Mouse (Mus musculus) limb, embryonic 14.5 days (tissue): Measurements from ENCODE around the gene Svs1. TPM values are rescaled to one million over a fixed set of nuclear protein-coding genes. Genes with fewer than 3 reads are reported as not detected.
A peak's percentile ranks its signal among the peaks of the same experiment; 100 is the strongest.
"Not testable (repeated sequence)": the region's sequence is repeated elsewhere in the genome, so short reads cannot be mapped to it uniquely, and the experiment has no call there.

Experiments used
- ATAC-seq: fragments of 200-750 bp; cut with Nextera tagmentation; 2 replicates; pipeline ENCODE4 v1.8.0; 2017; ENCODE audit warnings: low read depth, moderate number of reproducible peaks, moderate TSS enrichment; ENCODE audit not compliant: low FRiP score
- DNase-seq: peaks from one replicate; pipeline ENCODE4 v3.0.0-alpha.2; 2015; ENCODE audit warnings: low spot score
- H3K27ac ChIP-seq: fragments of 300-500 bp; sonication (generic); replicated peaks from 2 replicates; pipeline ENCODE4 v1.5.1; 2014; ENCODE audit warnings: low read depth, mild to moderate bottlenecking, low read length, moderate library complexity, mixed read lengths
- H3K27me3 ChIP-seq: fragments of 300-500 bp; sonication (generic); 2 replicates; pipeline ENCODE4 v1.6.1; 2014; ENCODE audit warnings: low read length, mixed read lengths; ENCODE audit not compliant: control insufficient read depth, insufficient read depth
- H3K36me3 ChIP-seq: fragments of 300-500 bp; sonication (generic); 2 replicates; pipeline ENCODE4 v1.6.1; 2014; ENCODE audit warnings: mild to moderate bottlenecking, low read length, moderate library complexity, mixed read lengths; ENCODE audit not compliant: control insufficient read depth, insufficient read depth
- H3K4me1 ChIP-seq: fragments of 300-500 bp; sonication (generic); 2 replicates; pipeline ENCODE4 v1.6.1; 2014; ENCODE audit warnings: antibody characterized with exemption, low read length, mixed read lengths; ENCODE audit not compliant: control insufficient read depth, insufficient read depth
- H3K4me2 ChIP-seq: fragments of 300-500 bp; sonication (generic); replicated peaks from 2 replicates; pipeline ENCODE4 v1.6.1; 2014; ENCODE audit warnings: low read depth, mild to moderate bottlenecking, low read length, moderate library complexity; ENCODE audit not compliant: severe bottlenecking
- H3K4me3 ChIP-seq: fragments of 300-500 bp; sonication (generic); replicated peaks from 2 replicates; pipeline ENCODE4 v1.5.1; 2014; ENCODE audit warnings: low read length
- H3K9ac ChIP-seq: fragments of 300-500 bp; sonication (generic); 2 replicates; pipeline ENCODE4 v1.6.1; 2014; ENCODE audit warnings: mild to moderate bottlenecking, low read depth, low read length, moderate library complexity; ENCODE audit not compliant: severe bottlenecking
- H3K9me3 ChIP-seq: fragments of 300-500 bp; sonication (generic); 2 replicates; pipeline ENCODE4 v1.6.1; 2016; ENCODE audit warnings: low read length; ENCODE audit not compliant: control insufficient read depth
- POLR2A ChIP-seq: fragments of 200-500 bp; IDR thresholded peaks from 2 replicates; pipeline ENCODE4 v1.8.0; 2012; ENCODE audit warnings: inconsistent platforms, mild to moderate bottlenecking, moderate library complexity, borderline replicate concordance; ENCODE audit not compliant: insufficient read depth, insufficient read length; ENCODE audit errors: extremely low read depth
- WGBS: fragments of 180-500 bp; shearing (Covaris S2); extraction: QIAGEN DNeasy Blood & Tissue Kit; methylation state at CpG from one replicate; pipeline ENCODE4 v1.1.7; 2014; 5-methylcytosine and 5-hydroxymethylcytosine counted together
- polyA plus RNA-seq, 2 experiments: library from polyadenylated mRNA; depleted of rRNA in 1 of 2; stranded (reverse) in 1 of 2; unstranded in 1 of 2; fragments of >200 nt; fragmentation: Nextera tagmentation in 1 of 2; extraction: Ambion mirVana in 1 of 2; gene quantifications; 2 replicates each; pipeline versions ENCODE4 v1.2.1 to v1.2.3; 2012 to 2014

Gene Svs1
- polyA plus RNA-seq, 2 experiments, result not detected

DNA sequence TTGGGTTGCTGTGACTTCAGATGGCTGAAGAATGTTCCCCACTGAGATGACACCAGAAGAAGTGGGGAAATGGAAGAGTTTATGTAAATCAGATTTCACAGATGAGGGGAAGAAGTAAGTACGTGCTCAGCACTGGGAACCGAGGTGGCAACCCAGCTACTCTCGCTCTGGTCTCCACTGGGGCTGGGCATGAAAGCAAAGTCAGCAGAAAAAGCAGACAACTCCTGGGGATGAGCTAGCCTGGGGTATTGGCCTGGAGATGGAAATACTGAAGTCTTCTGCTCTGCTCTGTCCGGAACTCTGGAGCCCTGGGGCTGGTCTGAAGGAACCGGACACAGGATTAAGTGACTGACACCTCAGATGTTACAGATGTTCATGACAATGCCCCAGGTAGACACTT is 32.5 kb upstream of the Svs1 start:
- H3K4me2 ChIP-seq, result no peak overlapping the region
- H3K9me3 ChIP-seq, result no peaks in the 10 kb centered on the region
- no peak for ATAC-seq
- H3K9ac ChIP-seq, result no peak overlapping the region
- no peak overlapping the region for H3K4me3 ChIP-seq
- no peak for TF ChIP-seq POLR2A
- H3K36me3 ChIP-seq, result no peaks in the 10 kb centered on the region
- DNase-seq, result no peak
- 79% methylated on average over 5 of the region's 5 CpGs for WGBS
- H3K27ac ChIP-seq, result no peak overlapping the region
- no peaks in the 10 kb centered on the region for H3K27me3 ChIP-seq
- H3K4me1 ChIP-seq, result no peaks in the 10 kb centered on the region

DNA sequence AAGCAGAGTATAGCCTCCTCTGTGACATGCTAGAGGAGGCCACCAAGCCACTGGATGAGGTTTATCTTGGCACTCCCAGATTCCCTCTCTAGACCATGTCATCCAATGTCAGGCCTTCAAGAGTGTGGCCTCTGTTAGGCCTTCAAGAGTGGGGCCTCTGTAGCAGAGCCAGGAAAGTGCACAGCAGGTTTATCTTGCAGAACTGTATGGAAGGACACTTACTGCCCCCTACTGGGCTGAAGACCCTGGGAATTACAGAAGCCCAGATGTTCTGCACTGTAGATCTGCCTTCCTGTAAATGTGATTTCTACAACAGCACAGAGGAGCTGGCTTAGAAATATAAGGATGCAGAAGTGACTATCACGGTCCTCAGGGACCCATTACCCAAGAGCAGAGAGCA is 31.7 kb upstream of the Svs1 start:
- no peak overlapping the region for H3K4me2 ChIP-seq

DNA sequence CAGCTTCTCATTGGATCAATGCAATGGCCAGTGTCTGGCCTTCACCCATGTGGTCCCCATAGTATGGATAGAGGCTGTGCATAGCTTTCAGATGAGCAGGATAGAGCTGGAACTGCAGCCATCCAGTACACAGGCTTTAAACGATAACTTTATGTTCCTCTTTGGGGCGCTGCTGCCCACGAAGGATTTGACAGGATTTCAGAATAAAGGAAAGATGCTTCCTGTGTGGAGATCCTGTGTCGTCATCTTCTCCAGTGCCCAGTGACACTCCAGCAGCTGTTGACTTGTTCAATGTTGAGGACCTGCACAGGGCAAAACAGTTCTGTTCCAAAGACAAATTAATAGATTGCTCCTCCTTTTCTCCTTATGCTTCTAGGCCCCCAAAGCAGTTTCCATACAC is 29.9 kb upstream of the Svs1 start:
- 85% methylated on average over 4 of the region's 4 CpGs for WGBS
- no peak overlapping the region for H3K4me2 ChIP-seq
- ATAC-seq, result no peak

More for the DNA sequence above, 31.7 kb upstream of the Svs1 start:
- Histone ChIP-seq H3K9ac (no peak overlapping the region), H3K36me3 (no peaks in the 10 kb centered on the region), H3K4me1 (no peaks in the 10 kb centered on the region), H3K27me3 (no peaks in the 10 kb centered on the region), H3K27ac (no peak overlapping the region), H3K4me3 (no peak overlapping the region), H3K9me3 (no peaks in the 10 kb centered on the region)
- WGBS, result 46% methylated on average over 1 of the region's 1 CpGs
- peak; percentile 52 for DNase-seq
- TF ChIP-seq POLR2A, result no peak
- no peak for ATAC-seq

DNA sequence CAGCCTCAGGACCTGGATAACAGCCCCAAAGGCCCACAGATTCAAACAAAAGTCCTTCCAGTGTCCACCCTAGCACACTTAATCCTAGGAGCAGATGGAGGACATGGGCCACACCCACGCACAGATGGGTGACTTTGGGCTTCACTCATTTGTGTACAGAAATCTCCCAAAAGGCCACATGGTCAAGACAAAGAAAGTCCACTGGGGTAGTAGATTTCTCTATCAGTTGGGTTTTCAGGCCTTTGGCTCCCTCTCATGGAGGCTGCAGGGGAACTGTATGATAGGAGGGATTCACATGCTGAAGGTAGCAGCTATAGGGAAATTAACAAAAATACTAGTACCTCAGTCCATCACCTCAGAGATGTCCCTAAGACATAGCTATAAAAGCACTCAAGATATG is 28.6 kb upstream of the Svs1 start:
- H3K27ac ChIP-seq, result no peak overlapping the region
- TF ChIP-seq POLR2A, result no peak
- no peaks in the 10 kb centered on the region for H3K36me3 ChIP-seq
- H3K4me1 ChIP-seq, result no peaks in the 10 kb centered on the region
- no peaks in the 10 kb centered on the region for H3K9me3 ChIP-seq
- 67% methylated on average over 1 of the region's 1 CpGs for WGBS
- ATAC-seq (no peak), DNase-seq (no peak)
- no peak overlapping the region for H3K9ac ChIP-seq
- H3K4me3 ChIP-seq, result no peak overlapping the region
- no peaks in the 10 kb centered on the region for H3K27me3 ChIP-seq
- H3K4me2 ChIP-seq, result no peak overlapping the region

More for the DNA sequence above, 29.9 kb upstream of the Svs1 start:
- no peaks in the 10 kb centered on the region for H3K9me3 ChIP-seq
- no peaks in the 10 kb centered on the region for H3K4me1 ChIP-seq
- no peak overlapping the region for H3K4me3 ChIP-seq
- DNase-seq, result no peak
- H3K27ac ChIP-seq, result no peak overlapping the region
- TF ChIP-seq POLR2A, result no peak
- H3K27me3 ChIP-seq, result no peaks in the 10 kb centered on the region
- no peaks in the 10 kb centered on the region for H3K36me3 ChIP-seq
- no peak overlapping the region for H3K9ac ChIP-seq

DNA sequence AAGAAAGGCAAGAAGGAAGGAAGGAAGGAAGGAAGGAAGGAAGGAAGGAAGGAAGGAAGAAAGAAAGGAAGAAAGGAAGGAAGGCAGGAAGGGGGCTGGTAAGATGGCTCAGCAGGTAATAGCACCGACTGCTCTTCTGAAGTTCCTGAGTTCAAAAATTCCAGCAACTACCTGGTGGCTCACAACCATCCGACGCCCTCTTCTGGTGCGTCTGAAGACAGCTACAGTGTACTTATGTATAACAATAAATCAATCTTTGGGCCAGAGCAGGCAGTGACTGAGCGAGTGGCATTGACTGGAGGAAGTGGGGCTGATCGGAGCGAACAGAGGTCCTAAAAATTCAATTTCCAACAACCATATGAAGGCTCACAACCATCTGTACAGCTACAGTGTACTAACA is 27.5 kb upstream of the Svs1 start:
- not testable (repeated sequence) for DNase-seq, H3K27ac ChIP-seq, H3K4me3 ChIP-seq, H3K4me2 ChIP-seq, H3K4me1 ChIP-seq, H3K9ac ChIP-seq, H3K9me3 ChIP-seq, H3K27me3 ChIP-seq, ATAC-seq, H3K36me3 ChIP-seq
- WGBS, result 31% methylated on average over 7 of the region's 7 CpGs

DNA sequence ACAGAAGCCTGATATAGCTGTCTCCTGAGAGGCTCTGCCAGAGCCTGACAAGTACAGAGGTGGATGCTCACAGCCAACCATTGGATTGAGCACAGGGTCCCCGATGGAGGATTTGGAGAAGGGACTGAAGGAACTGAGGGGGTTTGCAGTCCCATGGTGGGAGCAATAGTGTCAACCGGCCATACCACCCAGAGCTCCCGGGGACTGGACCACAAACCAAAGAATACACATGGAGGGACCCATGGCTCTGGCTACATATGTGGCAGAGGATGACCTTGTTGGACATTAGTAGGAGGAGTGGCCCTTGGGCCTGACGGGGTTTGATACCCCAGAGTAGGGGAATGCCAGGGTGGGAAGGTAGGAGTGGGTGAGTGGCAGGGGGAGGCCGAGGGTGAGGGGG is 20.0 kb upstream of the Svs1 start:
- 88% methylated on average over 5 of the region's 5 CpGs for WGBS
- not testable (repeated sequence) for DNase-seq, H3K9ac ChIP-seq, H3K4me3 ChIP-seq, H3K27me3 ChIP-seq, H3K36me3 ChIP-seq, H3K4me1 ChIP-seq, H3K27ac ChIP-seq, ATAC-seq, H3K4me2 ChIP-seq, H3K9me3 ChIP-seq
